ENCODE assay signal across 5 mouse cellular contexts in the genomic region with DNA sequence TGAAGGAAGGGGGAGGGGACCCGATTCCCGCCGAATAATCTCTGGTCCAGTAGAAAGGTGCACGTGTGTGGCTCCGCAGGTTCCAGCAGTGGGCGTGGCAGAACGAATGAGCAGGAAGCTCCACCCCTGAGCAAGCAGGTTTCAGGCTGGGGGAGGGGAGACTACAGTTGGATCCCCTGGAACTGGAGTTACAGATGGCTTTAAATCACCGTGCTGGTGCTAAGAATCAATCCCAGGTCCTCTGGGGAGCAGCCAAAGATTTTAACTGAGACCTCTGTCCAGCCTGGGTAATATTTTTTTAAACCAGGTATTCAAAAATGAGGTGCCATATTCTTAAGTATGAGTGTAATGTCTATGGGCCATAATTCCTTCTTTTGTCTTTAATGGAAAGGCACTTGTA. TPM values are rescaled to one million over a fixed set of nuclear protein-coding genes. Genes with fewer than 3 reads are reported as not detected.
DNase-seq lines count a peak whose midpoint lies in the region; TF ChIP-seq lines count a peak whose summit lies in the region.
"Not testable (repeated sequence)": the region's sequence is repeated elsewhere in the genome, so short reads cannot be mapped to it uniquely, and the experiment has no call there.

No protein-coding gene starts in this region.

- not testable (repeated sequence) for H3K9me3 ChIP-seq in ES-Bruce4 (replicated peaks; ENCODE audit: control insufficient read depth, insufficient read depth, low read length, poor library complexity, severe bottlenecking)

- H3K27ac ChIP-seq in ES-Bruce4 (ENCODE audit: insufficient read depth, low read length), result not testable (repeated sequence)

- not testable (repeated sequence) for H3K27me3 ChIP-seq in ES-Bruce4 (ENCODE audit: control insufficient read depth, insufficient read depth, low read length, poor library complexity, severe bottlenecking)

- TF ChIP-seq POLR2A in ES-Bruce4 (IDR thresholded peaks at IDR 0.05; ENCODE audit: insufficient read depth, low read length), result not testable (repeated sequence)

- peak overlapping the region; percentile 68 for H3K9ac ChIP-seq in ES-Bruce4 (ENCODE audit: low read depth, poor library complexity, severe bottlenecking)

- not testable (repeated sequence) for TF ChIP-seq EP300 in ES-Bruce4 (IDR thresholded peaks at IDR 0.05; ENCODE audit: insufficient read depth, low read depth, low read length)

- not testable (repeated sequence) for H3K36me3 ChIP-seq in ES-Bruce4 (ENCODE audit: control insufficient read depth, insufficient read depth, low read length, poor library complexity, severe bottlenecking)

- not testable (repeated sequence) for TF ChIP-seq CTCF in ES-Bruce4 (IDR thresholded peaks at IDR 0.05; ENCODE audit: low read depth, low read length)

- peak; percentile 54 for DNase-seq in ES-CJ7 (ENCODE audit: low read depth, low spot score)
- peak; percentile 61 for DNase-seq in R1 (ENCODE audit: low read depth, low spot score)
- peak; percentile 56 for DNase-seq in ZHBTc4 (ENCODE audit: low read depth, low spot score)
- DNase-seq in heart, adult 11 months, result peak; percentile 5

- H3K4me3 ChIP-seq in ES-Bruce4 (ENCODE audit: low read depth, low read length), result not testable (repeated sequence)

- not testable (repeated sequence) for H3K4me1 ChIP-seq in ES-Bruce4 (ENCODE audit: control insufficient read depth, insufficient read depth, low read length)

RNA-seq across cellular contexts. Expression of a gene that starts 38.4 kb away (rescaled TPM):
- polyA plus RNA-seq in ES-Bruce4 (2011; ENCODE audit: insufficient read depth, insufficient read length, low read depth, missing spikeins), result 5.3 and 6.3 TPM in 2 replicates

RNA-seq across cellular contexts. Expression of a gene that starts 55.8 kb away (rescaled TPM):
- polyA plus RNA-seq in ES-Bruce4 (2011; ENCODE audit: insufficient read depth, insufficient read length, low read depth, missing spikeins), result 32.7 and 34.7 TPM in 2 replicates

RNA-seq across cellular contexts. Expression of a gene that starts 55.9 kb away (rescaled TPM):
- 526 and 534 TPM in 2 replicates for polyA plus RNA-seq in ES-Bruce4 (2011; ENCODE audit: insufficient read depth, insufficient read length, low read depth, missing spikeins)

Comparison
In these comparisons a context has a peak if more than half of its experiments do, and no peak if none do; other contexts are left out.
1. DNase-seq: peak in every context shown above with its lines; median percentile 61 in R1; 56 in ZHBTc4; 54 in ES-CJ7; 5 in heart, adult 11 months.